Mouse (Mus musculus) skeletal muscle tissue, adult 2 months (tissue): Measurements from ENCODE around the gene Abcb9.
"Not testable (repeated sequence)": the region's sequence is repeated elsewhere in the genome, so short reads cannot be mapped to it uniquely, and the experiment has no call there.

Experiments
- DNase-seq: peaks from one replicate; pipeline ENCODE4 v3.0.0-alpha.2; 2012; ENCODE audit warnings: low read depth, low spot score

The Abcb9 gene

DNA sequence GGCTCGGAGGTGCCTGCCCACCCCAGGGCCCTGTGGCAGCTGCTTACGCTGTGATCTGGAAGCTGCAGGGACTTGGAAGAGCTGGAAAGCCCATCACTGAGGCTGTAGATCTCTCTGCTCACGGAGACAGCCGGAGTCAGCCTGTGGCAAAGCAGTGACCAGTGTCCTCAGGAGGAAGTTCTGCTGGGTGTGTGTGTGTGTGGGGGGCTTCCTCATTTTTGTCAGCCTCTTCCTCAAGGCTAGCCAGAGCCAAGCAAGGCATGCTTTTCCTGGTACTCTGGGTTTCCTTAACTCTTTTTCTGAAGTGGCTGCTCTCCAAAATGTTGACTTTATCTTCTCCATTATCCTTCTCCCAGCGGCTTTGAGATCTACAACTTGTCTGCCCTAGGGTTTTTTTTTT is 35.9 kb downstream of the Abcb9 start:
- DNase-seq: no peak

DNA sequence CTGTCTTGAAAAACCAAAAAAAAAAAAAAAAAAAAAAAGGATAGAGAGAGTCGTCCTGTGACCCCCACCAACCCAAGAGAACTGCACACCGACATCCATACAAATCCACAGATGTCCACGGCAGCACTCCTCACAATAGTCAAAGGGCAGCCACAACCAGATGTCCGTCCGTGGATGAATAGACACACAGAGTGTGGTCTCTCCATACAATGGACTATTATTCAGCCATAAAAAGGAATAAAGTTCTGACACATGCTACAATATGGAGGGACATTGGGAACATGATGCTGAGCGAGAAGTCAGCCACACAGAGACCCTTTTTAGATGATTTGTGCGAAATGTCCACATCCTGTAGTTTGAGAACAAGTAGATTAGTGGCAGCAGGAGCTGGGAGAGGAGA is 36.8 kb downstream of the Abcb9 start:
- DNase-seq: no peak

DNA sequence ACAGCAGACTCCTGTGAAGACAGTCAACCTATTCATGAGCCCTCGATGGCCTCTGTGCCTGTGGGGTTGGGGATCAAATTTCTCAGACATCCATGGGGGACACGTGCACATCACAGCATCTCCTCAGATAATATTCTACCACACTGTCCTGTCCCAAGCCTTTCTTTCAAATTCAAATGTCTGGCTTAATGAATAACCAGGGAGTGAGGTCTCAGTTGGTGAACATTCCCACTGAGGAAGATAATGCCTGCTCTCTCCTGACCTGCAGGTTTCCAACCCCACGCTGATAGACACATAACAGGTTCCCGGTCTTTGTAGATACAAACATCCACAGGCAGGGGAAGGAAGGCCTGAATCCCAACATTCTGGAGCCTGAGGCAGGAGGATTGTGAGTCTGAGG is 38.6 kb downstream of the Abcb9 start:
- no peak for DNase-seq

DNA sequence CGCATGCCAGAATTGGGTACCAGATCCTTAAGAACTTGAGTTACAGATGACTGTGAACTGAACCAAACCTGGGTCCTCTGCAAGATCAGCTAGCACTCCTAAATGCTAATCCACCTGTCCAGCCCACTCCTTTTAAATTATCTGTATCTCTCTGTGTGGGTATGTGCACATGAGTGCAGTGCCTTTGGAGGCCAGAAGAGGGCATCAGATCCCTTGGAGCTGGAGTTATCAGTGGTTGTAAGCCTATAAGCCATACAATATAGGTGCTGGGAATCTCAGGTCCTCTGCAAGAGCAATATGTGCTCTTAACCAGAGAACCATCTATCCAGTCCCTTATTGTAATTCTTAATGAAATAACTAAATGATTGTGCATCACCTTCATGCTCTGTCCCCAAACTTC is 39.4 kb downstream of the Abcb9 start:
- DNase-seq: no peak

DNA sequence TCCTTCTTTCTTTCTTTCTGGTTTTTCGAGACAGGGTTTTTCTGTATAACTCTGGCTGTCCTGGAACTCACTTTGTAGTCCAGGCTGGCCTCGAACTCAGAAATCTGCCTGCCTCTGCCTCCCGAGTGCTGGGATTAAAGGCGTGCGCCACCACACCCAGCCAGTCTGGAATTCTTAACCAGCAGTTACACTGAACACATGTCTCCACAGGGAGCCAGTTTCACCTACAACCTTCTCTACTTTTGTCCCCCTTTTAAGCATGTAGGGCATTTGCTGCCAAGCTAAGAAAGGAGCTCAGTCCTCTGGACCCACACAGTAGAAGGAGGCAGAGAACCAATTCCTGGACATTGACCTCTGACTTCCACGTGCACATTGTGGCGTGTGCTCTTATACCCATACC is 43.0 kb downstream of the Abcb9 start:
- not testable (repeated sequence) for DNase-seq

DNA sequence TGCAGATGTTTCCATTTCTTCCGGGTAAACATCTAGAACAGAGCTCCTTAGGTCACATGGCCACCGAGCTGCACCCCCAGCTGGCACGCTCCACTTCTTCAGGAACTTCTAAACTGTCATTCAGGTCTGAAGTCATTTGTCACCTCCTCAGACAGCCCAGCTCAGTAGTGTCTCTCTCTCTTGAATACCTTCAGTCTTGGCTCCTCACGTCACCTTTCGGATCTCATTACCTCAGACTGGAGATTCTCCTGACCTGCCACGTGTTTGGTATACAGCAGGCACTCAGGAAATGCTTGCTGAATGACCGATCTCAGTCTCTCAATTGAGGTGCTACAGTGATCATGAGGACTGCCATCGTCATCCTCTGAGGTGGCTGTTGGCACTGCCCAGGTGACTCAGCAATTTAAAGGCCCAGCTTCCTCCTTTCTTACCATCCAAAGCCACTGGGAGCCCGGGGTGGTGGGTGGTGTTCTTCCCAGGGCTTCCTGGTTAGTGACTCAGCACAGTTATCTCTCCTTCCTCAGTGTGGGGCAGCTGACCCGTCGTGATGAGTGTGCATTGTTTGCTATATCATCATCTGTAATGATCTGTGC is 43.6 kb downstream of the Abcb9 start:
- DNase-seq: no peak

DNA sequence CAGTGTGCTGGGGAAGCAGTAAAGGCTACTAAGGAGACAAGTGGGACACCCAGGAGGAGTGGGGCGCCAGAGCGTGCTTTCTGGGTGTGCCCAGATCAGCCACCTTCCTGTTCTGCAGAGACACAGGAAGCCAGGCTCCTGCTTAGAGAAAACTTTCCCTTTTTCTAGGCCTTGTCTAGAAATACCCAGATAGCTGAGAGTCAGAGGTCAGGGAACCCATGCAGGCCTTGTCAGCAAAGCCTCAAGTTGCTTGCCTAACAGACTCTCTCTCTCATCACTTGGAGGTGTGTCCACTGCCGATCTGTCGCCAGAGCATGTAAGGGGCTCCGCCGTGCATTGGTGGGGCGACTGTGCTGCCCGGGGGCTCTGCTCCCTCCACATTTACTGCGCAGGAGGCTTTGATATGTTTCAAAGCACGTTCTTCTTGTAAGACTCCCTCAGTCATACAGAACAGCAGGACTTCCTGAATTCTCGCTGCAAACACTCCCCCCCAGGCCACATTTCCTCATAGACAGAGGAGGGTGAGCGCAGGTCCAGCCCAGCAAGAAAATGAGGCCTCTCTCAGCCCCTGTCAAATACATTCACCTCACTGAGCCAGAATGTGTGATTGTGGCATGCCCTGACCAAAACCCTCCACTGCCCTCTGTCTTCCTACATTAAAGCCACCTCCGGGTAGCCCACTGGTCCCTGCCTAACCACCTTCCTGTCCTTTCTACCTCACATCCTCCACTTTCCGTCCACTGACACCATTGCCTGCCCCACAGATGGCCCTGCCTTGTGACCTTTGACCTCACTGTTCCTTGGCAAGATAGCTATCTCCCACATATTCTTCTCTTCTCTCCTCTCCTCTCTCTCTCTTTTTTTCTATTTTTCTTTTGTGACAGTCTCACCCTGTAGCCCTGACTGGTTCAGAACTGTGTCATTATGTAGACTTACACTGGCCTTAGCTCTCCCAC is 45.2 kb downstream of the Abcb9 start:
- DNase-seq: no peak

DNA sequence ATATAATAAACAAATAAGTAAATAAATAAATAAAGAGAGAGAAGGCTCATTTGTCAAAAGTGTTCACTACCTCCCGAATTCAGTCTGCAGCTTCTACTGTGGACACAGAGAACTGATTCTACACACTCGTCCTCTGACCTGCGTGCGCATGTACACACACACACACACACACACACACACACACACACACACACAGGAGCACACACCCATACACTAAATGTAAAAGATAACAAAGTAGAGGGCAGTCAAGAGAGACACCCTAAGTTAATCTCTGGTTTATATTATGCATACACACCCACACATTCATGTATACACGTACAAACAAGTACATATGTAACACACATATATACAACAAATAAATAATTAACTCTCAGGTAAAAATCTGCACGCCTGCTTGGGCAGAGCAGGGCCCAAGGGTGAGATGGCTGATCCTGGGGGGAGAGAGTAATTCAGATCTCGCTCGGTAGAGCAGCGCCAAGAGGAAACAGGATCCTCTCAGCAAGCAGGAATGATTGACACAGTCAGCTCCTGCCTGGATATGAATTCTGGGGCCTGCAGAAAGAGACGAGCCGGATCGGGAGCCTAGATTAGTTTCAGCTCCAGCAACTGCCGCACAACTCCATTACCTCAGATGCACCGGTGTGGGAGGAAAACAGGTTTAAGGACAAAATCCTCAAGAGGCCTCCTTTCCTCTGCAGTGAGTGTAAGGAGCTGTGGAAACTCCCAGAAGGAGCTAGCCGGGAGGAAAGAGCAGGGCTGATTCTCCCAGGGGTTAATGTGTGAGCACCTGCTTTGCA is 46.2 kb downstream of the Abcb9 start:
- DNase-seq: peak; percentile 72

DNA sequence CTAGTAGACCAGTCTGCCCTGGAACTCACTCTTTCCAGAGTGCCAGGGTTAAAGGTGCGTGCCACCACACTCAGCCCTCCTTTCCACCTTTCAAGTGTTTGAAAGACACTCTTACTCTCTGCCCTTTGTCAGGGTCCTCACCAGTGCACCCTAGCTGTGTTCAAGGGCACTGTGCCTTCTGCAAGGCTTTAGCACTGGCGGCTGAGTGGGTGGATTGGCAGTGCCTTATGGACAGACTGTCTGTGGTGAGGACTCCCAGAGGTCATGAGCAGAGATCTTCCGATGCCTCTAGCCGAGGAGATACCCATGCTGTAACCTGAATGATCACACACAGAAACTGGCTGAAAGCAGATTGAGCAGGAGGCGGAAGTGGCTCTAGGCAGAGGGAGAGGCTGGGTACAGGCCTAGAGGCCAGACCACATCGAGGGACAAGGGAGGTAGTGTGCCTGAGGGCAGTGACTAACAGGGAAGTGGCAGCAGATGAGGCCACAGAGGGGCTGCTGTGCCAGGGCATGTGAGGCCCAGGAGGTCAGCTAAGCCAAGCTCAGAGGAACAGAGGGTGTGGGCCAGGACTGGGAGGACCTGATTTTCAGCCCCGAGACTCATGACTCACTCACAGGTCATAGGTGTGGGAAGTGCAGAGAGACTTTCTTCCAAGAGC is 48.7 kb downstream of the Abcb9 start:
- DNase-seq: no peak

DNA sequence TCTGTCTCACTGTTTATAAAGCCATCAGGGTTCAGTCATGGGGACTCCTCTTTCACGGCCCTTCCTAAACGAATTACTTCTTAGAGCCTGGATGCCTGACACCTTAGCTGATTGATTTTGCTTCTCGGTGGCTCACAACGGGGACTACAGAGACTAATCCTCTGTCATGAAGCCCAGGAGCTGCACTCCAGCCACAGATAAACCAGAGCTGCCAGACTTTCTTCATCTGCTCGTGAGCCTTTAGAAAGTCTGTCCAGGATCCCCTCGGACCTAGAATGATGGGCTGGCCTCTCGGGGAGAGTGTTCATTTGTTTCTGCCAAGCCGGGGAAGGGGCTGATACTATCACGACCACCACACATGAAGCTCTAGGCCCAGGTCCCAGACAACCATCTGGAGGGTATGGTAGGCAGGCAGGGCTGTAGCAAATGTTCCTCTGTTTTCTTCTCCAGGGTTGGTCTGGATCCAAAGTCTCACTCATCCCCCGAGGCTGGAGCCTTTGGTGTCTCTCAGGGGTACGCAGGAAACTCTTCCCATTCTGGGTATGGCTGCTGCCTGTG is 50.1 kb downstream of the Abcb9 start:
- no peak for DNase-seq

DNA sequence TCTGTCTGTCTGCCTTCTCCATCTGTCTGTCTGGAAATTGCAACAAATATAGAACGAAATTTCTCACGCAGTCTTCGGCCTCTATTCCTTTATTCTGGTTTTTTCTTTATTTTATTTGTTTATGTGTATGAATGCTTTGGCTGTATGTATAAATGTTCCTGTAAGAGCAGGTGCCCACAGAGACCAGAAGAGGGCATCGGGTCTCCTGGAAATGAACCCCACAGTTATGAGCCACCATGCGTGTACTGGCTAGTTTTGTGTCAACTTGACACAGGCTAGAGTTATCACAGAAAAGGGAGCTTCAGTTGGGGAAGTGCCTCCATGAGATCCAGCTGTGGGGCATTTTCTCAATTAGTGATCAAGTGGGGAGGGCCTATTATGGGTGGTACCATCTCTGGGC is 51.6 kb downstream of the Abcb9 start:
- DNase-seq: no peak

DNA sequence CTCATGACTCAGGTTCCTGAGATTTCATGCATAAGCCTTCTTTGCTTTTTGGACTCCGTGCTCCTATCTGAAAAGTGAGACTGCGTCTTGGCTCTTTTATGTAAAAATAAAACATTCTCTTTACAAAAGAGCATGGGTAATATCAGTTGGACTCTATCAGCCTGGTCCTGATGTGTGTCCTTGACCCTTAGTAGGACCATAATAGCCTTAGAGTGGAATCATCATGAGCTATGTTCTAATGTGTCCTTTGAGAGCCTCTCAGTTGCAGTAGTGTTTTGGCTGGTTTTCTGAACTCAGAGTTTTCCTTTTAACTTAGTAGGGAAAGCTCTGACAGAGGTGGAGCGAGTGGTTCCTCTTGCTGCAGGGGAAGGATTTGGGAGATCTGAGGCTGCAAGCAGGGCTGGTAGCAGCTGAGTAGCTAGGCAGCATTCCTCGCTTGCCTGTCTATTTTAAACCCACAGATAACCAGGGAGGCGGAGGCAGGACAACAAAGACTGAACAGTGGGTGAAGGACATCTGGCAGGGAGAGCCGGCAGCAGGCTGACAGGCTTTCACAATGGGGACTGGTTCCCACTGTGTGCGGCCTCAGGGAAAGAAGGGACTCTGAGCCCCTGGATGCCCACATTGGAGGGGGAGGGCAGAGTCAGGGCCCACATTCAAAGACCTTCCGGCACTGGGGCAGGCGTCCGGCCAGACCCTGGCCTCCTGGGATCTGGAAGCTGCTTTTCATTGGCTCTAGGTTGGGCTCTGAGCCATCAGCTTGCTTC is 52.2 kb downstream of the Abcb9 start:
- DNase-seq: no peak

DNA sequence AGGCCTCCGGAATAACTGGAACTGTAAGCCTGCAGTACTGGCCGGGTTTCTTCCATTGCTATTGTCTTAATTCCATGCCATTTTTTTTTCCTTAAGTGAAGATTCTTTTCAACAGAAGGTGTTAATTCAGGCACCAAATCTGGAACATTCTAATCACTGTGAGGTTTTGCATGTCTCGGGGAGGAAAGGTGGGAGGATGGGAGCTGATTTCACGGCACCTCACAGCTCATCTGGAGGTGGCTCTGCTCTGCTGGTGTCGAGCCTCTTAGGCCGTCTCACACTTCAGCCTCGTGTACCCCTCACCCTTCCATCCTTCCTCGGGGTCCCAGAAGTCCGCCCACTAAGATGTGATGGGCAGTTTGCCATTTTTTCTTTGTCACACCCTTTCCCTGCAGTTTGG is 54.5 kb downstream of the Abcb9 start:
- DNase-seq: no peak

DNA sequence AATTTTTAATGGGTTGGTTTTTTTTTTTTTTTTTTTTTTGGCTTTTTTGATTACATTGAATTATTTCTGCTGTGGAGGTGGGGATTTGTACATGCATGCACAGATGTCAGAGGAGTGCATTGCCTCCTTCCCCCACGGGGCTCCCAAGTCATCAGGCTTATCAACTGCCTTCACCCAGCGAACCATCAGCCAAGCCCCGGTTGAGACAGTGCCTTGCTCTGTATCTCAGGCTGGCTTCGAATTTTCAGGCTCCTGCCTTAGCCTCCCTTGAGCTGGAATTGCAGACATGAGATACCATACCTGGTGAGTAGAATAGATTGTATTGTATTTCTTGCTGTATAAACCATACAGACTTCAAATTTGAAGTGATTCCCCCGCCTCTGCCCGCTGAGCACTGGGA is 56.0 kb downstream of the Abcb9 start:
- no peak for DNase-seq

DNA sequence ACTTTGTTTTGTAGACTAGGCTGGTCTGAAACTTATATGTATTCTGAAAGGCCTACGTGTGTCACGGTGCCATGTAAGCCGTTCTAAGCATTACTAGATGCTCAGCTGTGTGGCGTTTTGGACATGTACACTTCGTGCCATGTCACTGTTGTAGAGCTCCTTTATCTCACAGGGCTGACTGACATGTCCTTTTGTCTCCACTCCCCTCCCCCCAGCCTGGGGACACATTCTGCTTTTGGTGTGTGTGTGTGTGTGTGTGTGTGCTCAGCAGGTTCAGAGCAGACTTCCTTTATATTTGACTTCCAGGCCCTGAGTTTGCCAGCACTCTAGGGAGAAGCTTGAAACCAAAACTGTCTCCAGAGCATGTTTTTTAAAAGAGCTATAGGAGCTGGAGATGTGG is 58.8 kb downstream of the Abcb9 start:
- no peak for DNase-seq

DNA sequence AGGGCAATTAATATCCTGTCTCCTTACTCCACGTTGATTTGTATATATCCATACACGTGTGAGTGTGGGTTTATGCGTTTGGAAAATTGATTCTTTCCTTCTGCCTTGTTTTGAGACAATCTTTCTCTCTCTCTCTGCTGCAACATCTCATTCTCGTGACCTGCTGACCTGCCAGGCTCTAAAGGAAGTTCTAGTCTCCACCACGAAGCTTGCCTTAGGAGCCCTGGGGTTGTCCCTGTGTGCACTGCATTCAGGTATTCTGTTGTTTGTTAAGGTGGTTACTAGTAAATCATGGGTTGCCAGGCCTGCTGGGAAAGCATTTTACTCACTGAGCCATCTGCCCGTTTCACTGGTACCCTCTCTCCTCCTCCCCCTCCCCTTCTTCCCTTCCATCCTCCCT is 59.3 kb downstream of the Abcb9 start:
- DNase-seq: no peak

DNA sequence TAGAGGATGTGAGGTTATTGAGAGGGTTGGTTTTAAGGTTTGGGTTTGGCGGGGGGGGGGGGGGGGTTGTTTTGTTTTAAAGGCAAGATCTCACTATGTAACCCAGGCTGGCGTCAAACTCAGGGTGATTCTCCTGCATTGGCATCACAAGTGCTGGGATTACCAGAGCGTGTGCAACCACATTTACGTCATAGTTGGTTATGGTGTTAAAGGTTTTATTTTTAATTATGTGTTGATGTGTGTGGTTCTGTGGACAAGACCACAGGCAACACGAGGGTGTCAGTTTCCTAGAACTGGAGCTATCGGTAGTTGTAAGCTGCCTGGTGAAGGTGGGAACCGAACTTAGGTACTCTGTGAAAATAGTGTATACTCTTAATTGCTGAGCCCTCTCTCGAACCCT is 59.8 kb downstream of the Abcb9 start:
- DNase-seq: no peak

DNA sequence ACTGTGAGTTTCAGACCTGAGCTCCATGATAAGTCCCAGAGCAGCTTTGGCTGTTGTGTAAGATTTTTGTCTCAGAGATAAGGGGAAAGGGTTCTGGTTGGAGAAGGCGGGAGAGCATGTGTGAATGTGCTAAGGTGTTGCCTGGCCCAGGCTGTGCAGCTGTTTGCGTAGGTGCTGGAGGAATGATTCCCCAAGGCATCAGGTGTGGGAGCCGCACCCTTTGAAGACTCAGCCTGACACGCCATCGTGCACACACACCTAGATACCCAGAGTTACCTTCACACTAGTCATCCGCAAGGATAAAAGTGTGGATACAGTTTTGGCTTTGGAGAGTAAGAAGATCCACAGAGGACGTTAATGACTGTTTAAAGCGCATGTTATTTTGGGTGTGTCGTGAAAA is 60.2 kb downstream of the Abcb9 start:
- DNase-seq: no peak

DNA sequence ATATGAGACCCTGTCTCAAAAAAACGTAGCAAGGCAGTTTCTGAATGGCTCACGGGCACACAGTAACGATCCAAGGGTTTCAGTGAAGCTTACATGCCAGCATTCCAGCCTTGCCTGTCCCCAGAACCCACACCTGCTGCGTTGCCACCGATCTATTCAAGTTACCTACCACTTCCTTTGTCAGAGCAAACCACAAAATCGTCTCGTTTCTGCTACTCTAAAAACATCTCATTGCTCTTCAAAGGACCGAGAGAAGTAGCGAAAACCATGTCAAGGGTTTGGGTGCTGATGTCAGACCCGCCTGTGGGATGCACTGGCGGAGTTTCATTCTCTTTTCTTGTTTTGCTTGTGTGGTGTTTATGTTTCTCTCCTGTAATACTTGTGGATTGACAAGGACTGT is 61.1 kb downstream of the Abcb9 start:
- DNase-seq: no peak

DNA sequence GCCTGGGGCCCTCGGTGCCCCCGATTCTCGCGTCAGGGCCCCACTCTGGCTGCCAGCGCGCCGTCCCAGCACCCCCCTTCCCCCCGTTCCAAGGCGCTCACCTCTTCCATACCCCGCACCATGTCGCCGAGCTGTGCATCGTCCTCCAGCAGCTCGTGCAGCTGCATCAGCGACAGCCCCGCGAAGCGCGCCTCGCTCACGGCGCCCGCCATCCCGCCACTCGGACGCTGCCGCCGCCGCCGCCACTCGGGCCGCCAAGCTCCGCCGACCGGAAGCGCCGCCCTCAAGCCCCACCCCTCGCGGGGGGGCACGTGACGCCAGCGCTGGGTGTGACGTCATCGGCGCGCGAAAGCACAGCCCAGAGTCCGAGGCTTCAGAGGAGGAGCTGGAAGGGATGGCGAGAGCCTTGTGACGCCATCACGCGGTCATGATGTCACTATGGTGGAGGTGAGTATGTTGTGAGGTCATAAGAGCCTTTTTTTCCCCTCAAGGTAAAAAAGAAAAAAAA is 63.5 kb downstream of the Abcb9 start, which contains the start of gene Vps37b:
Gene Vps37b, minus strand, starts transcription at position 270 of the 508 bp plus-strand sequence.
- DNase-seq: peak; percentile 74
